ENCODE assay signal across 8 mouse cellular contexts in the genomic region with DNA sequence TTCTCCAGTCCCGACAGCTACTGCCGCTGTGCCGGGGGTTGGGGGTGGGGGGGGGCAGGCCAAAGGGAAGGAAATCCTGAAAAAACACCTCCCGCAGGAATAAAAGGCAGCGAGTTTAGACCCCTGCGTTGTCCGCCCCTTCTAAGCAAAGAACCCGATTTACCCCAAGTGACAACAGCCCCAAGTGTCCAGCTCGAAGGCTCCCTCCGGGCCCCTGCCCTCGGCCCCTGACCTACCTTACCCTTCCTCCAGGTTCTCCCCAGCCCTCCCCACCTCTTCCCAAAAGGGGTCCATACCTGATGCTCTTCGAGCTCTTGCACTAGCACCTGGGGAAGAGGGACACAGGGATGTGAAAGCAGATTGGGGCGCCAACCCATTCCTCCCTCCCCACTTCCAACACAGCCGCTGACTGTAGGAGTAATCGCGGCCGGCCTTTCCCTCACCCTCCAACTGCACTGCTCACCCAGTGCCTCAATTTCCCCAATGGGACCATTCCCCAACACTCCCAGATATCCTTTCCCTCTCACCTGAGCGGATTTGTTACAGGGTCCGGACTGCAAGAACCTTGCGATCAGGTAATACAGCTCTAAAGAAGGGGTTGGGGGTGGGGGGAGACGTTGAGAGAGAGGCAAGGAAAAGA. TPM values are rescaled to one million over a fixed set of nuclear protein-coding genes. Genes with fewer than 3 reads are reported as not detected.
DNase-seq lines count a peak whose midpoint lies in the region; ATAC-seq and TF ChIP-seq lines count a peak whose summit lies in the region.

No protein-coding gene starts in this region.

- peak; percentile 31; the same call in 1 of the 2 replicates for ATAC-seq in erythroid progenitor cell, adult 5-6 weeks (replicated peaks; ENCODE audit: low FRiP score, poor library complexity, severe bottlenecking)
- peak; percentile 11; the same call in 1 of the 2 replicates for ATAC-seq in heart, embryonic 16.5 days (replicated peaks; ENCODE audit: extremely low read depth, insufficient read depth, low FRiP score)

- H3K4me2 ChIP-seq in heart, embryonic 16.5 days (ENCODE audit: low read depth, low read length) = peak overlapping the region; percentile 62

- H3K9me3 ChIP-seq in heart, embryonic 16.5 days (replicated peaks; ENCODE audit: control insufficient read depth, low read length) = no peaks in the 10 kb centered on the region

- no peaks in the 10 kb centered on the region for H3K36me3 ChIP-seq in heart, embryonic 16.5 days (ENCODE audit: control insufficient read depth, insufficient read depth)

- TF ChIP-seq POLR2A in brain, embryonic 14.5 days (IDR thresholded peaks at IDR 0.05; ENCODE audit: borderline replicate concordance, extremely low read depth, insufficient read depth, insufficient read length, poor library complexity, severe bottlenecking) = no peak
- TF ChIP-seq POLR2A in lung, adult 2 months (IDR thresholded peaks at IDR 0.05; ENCODE audit: borderline replicate concordance, extremely low read depth, low read depth, low read length) = no peak

- peak overlapping the region; percentile 71 for H3K4me3 ChIP-seq in heart, embryonic 16.5 days (ENCODE audit: low read length)
- H3K4me3 ChIP-seq in lung, adult 2 months (replicated peaks; ENCODE audit: extremely low read depth, low read depth, low read length) = peak overlapping the region; percentile 66

- no peaks in the 10 kb centered on the region for H3K4me1 ChIP-seq in heart, embryonic 16.5 days (ENCODE audit: control insufficient read depth, insufficient read depth, low read length)
- H3K4me1 ChIP-seq in lung, adult 2 months (ENCODE audit: control insufficient read depth, insufficient read depth, low read length) = no peaks in the 10 kb centered on the region; the same call in 1 of the 2 replicates

- peak; percentile 2 for DNase-seq in ES-CJ7 (ENCODE audit: low read depth, low spot score)
- peak; percentile 40 for DNase-seq in brain, embryonic 14.5 days (ENCODE audit: low read depth)
- DNase-seq in kidney, postnatal 25 days = peak; percentile 5 to 36
- peak; percentile 34 for DNase-seq in lung, adult 2 months
- peak; percentile 16 for DNase-seq in ovary, postnatal 36 days (ENCODE audit: low spot score)
- peak; percentile 43 for DNase-seq in thymus, postnatal 25 days

- H3K27ac ChIP-seq in heart, embryonic 16.5 days (ENCODE audit: low read length) = peak overlapping the region; percentile 67

- WGBS in heart, embryonic 16.5 days = 10% methylated on average over 21 of the region's 21 CpGs
- 33% methylated on average over 21 of the region's 21 CpGs for whole genome bisulfite sequencing in lung, adult 2 months

- TF ChIP-seq CTCF in brain, embryonic 14.5 days (IDR thresholded peaks at IDR 0.05; ENCODE audit: borderline replicate concordance, extremely low read depth, insufficient read depth, insufficient read length) = no peak
- no peak for TF ChIP-seq CTCF in lung, adult 2 months (IDR thresholded peaks at IDR 0.05; ENCODE audit: insufficient read depth, low read length)

- no peaks in the 10 kb centered on the region for H3K27me3 ChIP-seq in heart, embryonic 16.5 days (ENCODE audit: control insufficient read depth, insufficient read depth, low read length)

- peak overlapping the region; percentile 49 for H3K9ac ChIP-seq in heart, embryonic 16.5 days (ENCODE audit: low read length)

RNA-seq across cellular contexts. Expression of a gene that starts 0.7 kb away (rescaled TPM):
- polyA plus RNA-seq in brain, embryonic 14.5 days (2012; rRNA removed) = 5.3 and 6.4 TPM in 2 replicates
- total RNA-seq in erythroid progenitor cell, adult 5-6 weeks (2015; ENCODE audit: low replicate concordance) = 7.5 and 13.3 TPM in 2 replicates
- 5.6 and 9.1 TPM in 2 replicates for total RNA-seq in erythroid progenitor cell, adult 5-6 weeks (2017; ENCODE audit: low replicate concordance)
- 1.9 TPM in 2 replicates for polyA plus RNA-seq in heart, embryonic 16.5 days (2015; fragmentation: Nextera tagmentation; extraction: Ambion mirVana)
- 0.58 and 1.2 TPM in 2 replicates for polyA plus RNA-seq in lung, adult 2 months (2012; rRNA removed)

Comparison
In these comparisons a context has a peak if more than half of its experiments do, and no peak if none do; other contexts are left out.
1. Peak in every context shown above with its lines: DNase-seq, ATAC-seq, H3K4me3 ChIP-seq and H3K27ac ChIP-seq.